Mouse (Mus musculus) liver, postnatal 0 days (tissue): ENCODE data around the gene Hist1h4h. TPM values are rescaled to one million over a fixed set of nuclear protein-coding genes. Genes with fewer than 3 reads are reported as not detected.
"Not testable (repeated sequence)": the region's sequence is repeated elsewhere in the genome, so short reads cannot be mapped to it uniquely, and the experiment has no call there.

ENCODE experiments used
- ATAC-seq: fragments of 200-750 bp; cut with Nextera tagmentation; 2 replicates; pipeline ENCODE4 v1.8.0; 2017; ENCODE audit warnings: mild to moderate bottlenecking, moderate library complexity
- DNase-seq: peaks from one replicate; pipeline ENCODE4 v3.0.0-alpha.2; 2016
- H3K27ac ChIP-seq: fragments of 300-500 bp; sonication (generic); 2 replicates; pipeline ENCODE4 v1.5.1; 2014; ENCODE audit warnings: antibody characterized with exemption, moderate library complexity, mild to moderate bottlenecking, low read depth
- H3K27me3 ChIP-seq: fragments of 300-500 bp; sonication (generic); 2 replicates; pipeline ENCODE4 v1.6.1; 2014; ENCODE audit warnings: low read length, control low read depth, mixed read lengths; ENCODE audit not compliant: insufficient read depth
- H3K36me3 ChIP-seq: fragments of 300-500 bp; sonication (generic); replicated peaks from 2 replicates; pipeline ENCODE4 v1.6.1; 2014; ENCODE audit warnings: mild to moderate bottlenecking, control low read depth, low read length, moderate library complexity, mixed read lengths; ENCODE audit not compliant: insufficient read depth
- H3K4me1 ChIP-seq: fragments of 300-500 bp; sonication (generic); 2 replicates; pipeline ENCODE4 v1.6.1; 2014; ENCODE audit warnings: antibody characterized with exemption, mild to moderate bottlenecking, control low read depth; ENCODE audit not compliant: insufficient read depth
- H3K4me2 ChIP-seq: fragments of 300-500 bp; sonication (generic); 2 replicates; pipeline ENCODE4 v1.6.1; 2014; ENCODE audit warnings: low read depth, mild to moderate bottlenecking, low read length, moderate library complexity, mixed read lengths
- H3K4me3 ChIP-seq: fragments of 300-500 bp; sonication (generic); 2 replicates; pipeline ENCODE4 v1.5.1; 2014; ENCODE audit warnings: low read depth, low read length
- H3K9ac ChIP-seq: fragments of 300-500 bp; sonication (generic); replicated peaks from 2 replicates; pipeline ENCODE4 v1.6.1; 2014; ENCODE audit warnings: mild to moderate bottlenecking, moderate library complexity
- H3K9me3 ChIP-seq: fragments of 300-500 bp; sonication (generic); 2 replicates; pipeline ENCODE4 v1.6.1; 2016; ENCODE audit warnings: mild to moderate bottlenecking, control low read depth, low read length, mixed read lengths
- CTCF ChIP-seq: sonication (generic); IDR thresholded peaks from 2 replicates; pipeline ENCODE4 v1.5.1; 2016; ENCODE audit warnings: antibody characterized with exemption, low read depth
- EP300 ChIP-seq: IDR thresholded peaks from 2 replicates; pipeline ENCODE4 v1.6.1; 2016; ENCODE audit warnings: antibody characterized with exemption, low read depth, mild to moderate bottlenecking
- WGBS: fragments of 180-500 bp; shearing (Covaris S2); extraction: QIAGEN DNeasy Blood & Tissue Kit; methylation state at CpG from one replicate; pipeline ENCODE4 v1.1.7; 2014; ENCODE audit not compliant: insufficient replicate concordance; 5-methylcytosine and 5-hydroxymethylcytosine counted together
- polyA plus RNA-seq: library from polyadenylated mRNA; unstranded; fragments of >200 nt; fragmentation: Nextera tagmentation; extraction: Ambion mirVana; gene quantifications from 2 replicates; pipeline ENCODE4 v1.2.1, GENCODE M21; 2015

Hist1h4h gene
- polyA plus RNA-seq, 1 experiment from 2014 or later, result 7.2 TPM

DNA sequence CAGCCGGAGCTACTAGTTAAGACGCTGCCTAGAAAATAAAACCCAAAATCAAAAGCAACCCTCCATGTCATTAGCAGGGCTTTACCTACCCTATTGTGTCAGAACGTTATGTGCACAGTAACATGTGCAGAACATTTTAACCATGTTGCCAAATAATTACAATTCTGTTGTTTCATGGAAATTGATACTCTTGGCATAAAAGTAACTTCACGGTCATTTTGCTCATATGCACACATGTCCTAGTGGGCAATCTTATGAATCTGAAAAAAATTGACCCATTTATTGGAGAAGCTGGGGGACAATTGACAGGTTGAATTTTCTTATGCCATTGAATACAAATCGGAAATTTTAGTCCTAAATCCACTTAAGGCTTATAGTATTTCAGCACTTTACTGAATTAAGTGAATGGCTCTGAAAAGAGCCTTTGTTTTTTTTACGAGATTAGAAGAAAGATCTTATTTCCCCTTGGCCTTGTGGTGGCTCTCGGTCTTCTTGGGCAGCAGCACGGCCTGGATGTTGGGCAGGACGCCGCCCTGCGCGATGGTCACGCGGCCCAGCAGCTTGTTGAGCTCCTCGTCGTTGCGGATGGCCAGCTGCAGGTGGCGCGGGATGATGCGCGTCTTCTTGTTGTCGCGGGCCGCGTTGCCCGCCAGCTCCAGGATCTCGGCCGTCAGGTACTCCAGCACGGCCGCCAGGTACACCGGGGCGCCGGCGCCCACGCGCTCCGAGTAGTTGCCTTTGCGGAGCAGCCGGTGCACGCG is 39.6 kb downstream of the Hist1h4h start:
- peak overlapping the region; percentile 80 for H3K9ac ChIP-seq
- 6% methylated on average over 13 of the region's 41 CpGs for WGBS
- DNase-seq, H3K4me1 ChIP-seq, H3K27me3 ChIP-seq, H3K9me3 ChIP-seq, H3K36me3 ChIP-seq: not testable (repeated sequence)
- peak; percentile 26; the same call in 1 of the 2 replicates for TF ChIP-seq CTCF
- peak overlapping the region; percentile 69 for H3K4me2 ChIP-seq
- peak overlapping the region; percentile 98 for H3K27ac ChIP-seq
- ATAC-seq, result peak; percentile 17
- H3K4me3 ChIP-seq, result peak overlapping the region; percentile 52

DNA sequence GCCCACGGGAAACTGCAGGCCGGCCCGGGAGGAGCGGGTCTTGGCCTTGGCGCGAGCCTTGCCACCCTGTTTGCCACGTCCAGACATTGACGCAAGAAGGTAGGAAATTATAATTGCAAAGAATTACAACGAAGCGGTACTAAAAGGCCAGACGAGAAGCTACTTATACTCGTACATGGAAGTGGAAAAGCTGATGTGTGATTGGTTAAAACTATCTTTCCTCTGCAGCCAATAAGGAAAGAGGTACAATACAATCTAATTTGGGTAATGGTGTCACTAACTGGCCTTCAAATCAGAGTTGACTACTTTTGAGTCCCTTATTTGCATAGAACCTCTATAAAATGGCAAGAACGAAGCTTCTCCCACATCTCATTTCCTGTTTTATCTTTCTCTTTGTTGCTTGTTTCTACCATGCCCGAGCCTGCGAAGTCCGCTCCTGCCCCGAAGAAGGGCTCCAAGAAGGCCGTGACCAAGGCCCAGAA is 40.2 kb downstream of the Hist1h4h start, which contains the start of the genes Hist1h2ae and Hist1h2bg:
Gene Hist1h2ae (minus strand): TSS at position 199 of the 482 bp plus-strand sequence.
Gene Hist1h2bg (plus strand): TSS at position 375 of the 482 bp plus-strand sequence.
- H3K4me1 ChIP-seq, result no peaks in the 10 kb centered on the region; the same call in 1 of the 2 replicates
- H3K4me3 ChIP-seq, result peak within 1 kb of the TSS; percentile 52
- H3K27ac ChIP-seq, result peak within 1 kb of the TSS; percentile 98
- TF ChIP-seq CTCF (no peak), EP300 (peak; percentile 79)
- DNase-seq, result peak; percentile 78
- H3K9me3 ChIP-seq, result no peaks in the 10 kb centered on the region
- H3K27me3 ChIP-seq, result no peaks in the 10 kb centered on the region
- WGBS, result under 1% methylated on average over 18 of the region's 18 CpGs
- H3K9ac ChIP-seq, result peak within 1 kb of the TSS; percentile 80
- ATAC-seq, result peak; percentile 79
- no peaks in the 10 kb centered on the region for H3K36me3 ChIP-seq
- H3K4me2 ChIP-seq, result peak within 1 kb of the TSS; percentile 69

DNA sequence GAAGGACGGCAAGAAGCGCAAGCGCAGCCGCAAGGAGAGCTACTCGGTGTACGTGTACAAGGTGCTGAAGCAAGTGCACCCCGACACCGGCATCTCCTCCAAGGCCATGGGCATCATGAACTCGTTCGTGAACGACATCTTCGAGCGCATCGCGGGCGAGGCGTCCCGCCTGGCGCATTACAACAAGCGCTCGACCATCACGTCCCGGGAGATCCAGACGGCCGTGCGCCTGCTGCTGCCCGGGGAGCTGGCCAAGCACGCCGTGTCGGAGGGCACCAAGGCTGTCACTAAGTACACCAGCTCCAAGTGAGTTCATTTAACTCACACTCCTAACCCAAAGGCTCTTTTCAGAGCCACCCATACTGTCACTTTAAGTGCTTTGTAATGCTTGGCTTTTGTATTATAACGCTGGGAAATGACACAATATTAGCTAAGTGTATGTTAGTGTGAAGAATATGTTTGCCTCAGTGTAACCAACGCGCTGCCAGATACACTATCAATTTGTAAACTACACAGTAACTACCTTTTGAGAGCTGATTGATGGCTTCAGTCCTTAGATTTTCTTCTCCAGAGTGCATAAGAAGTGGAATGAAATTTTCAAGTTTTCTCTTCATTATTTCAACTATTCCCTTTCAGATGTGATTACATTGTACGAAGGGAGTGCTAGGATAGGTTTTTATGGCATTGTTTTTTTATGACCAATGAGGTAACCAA is 40.8 kb downstream of the Hist1h4h start:
- DNase-seq, H3K27me3 ChIP-seq, H3K9me3 ChIP-seq, H3K36me3 ChIP-seq, ATAC-seq, H3K4me1 ChIP-seq: not testable (repeated sequence)
- Histone ChIP-seq H3K4me2 (peak overlapping the region; percentile 69), H3K4me3 (peak overlapping the region; percentile 52), H3K9ac (peak overlapping the region; percentile 80), H3K27ac (peak overlapping the region; percentile 98)
- under 1% methylated on average over 11 of the region's 34 CpGs for WGBS
- TF ChIP-seq EP300, result 0 out of 2 replicates have a peak, but pooled peaks have one; percentile 14

DNA sequence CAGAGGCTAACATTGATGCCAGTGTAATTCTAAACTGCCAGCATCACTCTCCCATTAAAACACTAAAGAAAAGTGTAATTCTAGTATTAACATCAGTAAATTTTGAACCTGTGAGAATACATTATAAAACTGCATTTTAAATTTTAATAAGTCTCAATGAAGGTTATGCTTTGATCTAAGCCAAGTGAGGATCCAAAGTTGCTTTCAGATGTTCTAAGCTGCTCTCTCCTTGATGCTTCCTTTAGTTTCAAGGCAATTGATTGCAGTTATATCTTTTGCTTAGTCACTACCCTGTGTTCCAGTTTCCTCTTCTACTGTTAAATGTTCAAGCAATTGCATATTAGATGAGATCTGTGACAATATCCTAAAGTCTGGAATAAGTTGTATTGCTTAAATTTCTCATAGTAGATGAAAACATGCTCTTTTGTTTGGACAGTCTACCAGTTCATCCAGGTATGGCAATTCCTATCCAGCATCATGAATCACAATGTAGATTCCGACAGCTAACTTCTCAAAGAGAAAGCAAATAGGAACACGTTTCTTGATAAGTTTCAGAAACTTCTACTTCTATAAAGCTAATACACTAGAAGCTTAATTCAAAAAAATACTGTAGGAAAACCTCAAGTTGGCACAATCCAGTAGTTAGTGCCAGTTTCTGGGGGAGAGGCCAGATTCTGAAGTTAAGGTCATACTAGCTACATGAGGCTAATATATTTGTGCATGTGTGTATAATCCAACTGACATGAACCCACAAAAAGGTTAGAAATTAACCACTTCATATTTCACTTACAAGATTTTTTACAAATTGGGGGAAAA is 41.6 kb downstream of the Hist1h4h start:
- no peaks in the 10 kb centered on the region for H3K27me3 ChIP-seq
- DNase-seq (no peak), ATAC-seq (no peak)
- H3K27ac ChIP-seq, result peak overlapping the region; percentile 98
- H3K4me2 ChIP-seq, result peak overlapping the region; percentile 69
- no peaks in the 10 kb centered on the region for H3K9me3 ChIP-seq
- peak overlapping the region; percentile 52 for H3K4me3 ChIP-seq
- no peaks in the 10 kb centered on the region for H3K36me3 ChIP-seq
- WGBS, result 32% methylated on average over 2 of the region's 2 CpGs
- TF ChIP-seq EP300, result no peak
- H3K9ac ChIP-seq, result peak overlapping the region; percentile 80
- H3K4me1 ChIP-seq, result peaks cover 10% of the 10 kb centered on the region

DNA sequence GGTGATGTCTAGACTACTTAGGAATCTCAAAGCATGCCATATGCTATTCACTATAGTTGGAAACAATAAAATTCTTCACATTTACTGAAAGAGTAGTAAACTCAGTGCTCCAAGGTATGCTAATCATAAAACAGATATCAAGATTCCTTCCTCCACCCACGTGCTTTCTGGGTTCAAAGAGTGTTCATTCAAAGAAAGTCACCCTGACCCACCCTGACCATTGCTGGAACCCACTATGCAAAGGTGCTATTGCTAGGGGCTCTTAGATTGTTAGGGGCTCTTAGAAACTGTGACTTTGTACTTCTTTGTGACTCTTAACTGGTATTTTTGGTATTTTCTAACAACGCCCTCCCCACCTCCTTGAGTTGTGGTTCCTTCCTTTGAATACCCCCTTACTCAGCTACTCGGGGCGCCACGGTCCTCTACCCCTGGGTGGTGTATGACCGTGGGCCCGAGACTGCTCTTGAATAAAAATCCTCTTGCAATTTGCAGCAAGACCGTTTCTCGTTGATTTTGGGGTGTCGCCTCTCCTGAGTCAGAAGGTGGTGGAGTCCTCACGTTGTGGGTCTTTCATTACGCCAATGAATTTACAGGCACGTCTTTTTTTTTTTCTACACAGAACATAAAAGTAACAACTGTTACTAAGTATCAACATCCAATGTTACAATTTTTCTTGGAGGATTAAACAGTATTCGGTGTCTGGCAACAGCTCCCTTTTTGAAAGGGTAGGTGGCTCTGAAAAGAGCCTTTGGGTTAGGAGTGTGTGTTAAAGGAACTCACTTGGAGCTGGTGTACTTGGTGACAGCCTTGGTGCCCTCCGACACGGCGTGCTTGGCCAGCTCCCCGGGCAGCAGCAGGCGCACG is 42.4 kb downstream of the Hist1h4h start:
- not testable (repeated sequence) for H3K27me3 ChIP-seq, H3K9me3 ChIP-seq, H3K36me3 ChIP-seq
- DNase-seq (peak; percentile 49), ATAC-seq (0 out of 2 replicates have a peak, but pooled peaks have one; percentile 0)
- WGBS, result 10% methylated on average over 17 of the region's 20 CpGs
- Histone ChIP-seq H3K27ac (peak overlapping the region; percentile 98), H3K4me2 (peak overlapping the region; percentile 69), H3K4me3 (peak overlapping the region; percentile 52), H3K9ac (peak overlapping the region; percentile 80), H3K4me1 (peaks cover 10% of the 10 kb centered on the region)
